Mouse (Mus musculus) forebrain, embryonic 15.5 days (tissue): ENCODE measurements at regions not wholly inside any gene's neighbourhood (a gene's known extent, or its start where the extent isn't known, plus 50 kb on each side); places are given as distances from the start of the nearest gene placed in this dataset.
"Not testable (repeated sequence)": the region's sequence is repeated elsewhere in the genome, so short reads cannot be mapped to it uniquely, and the experiment has no call there.

Source experiments
- ATAC-seq: fragments of 200-750 bp; cut with Nextera tagmentation; replicated peaks from 2 replicates; pipeline ENCODE4 v1.8.0; 2017; ENCODE audit warnings: mild to moderate bottlenecking, moderate TSS enrichment, moderate library complexity
- H3K27ac ChIP-seq: fragments of 300-500 bp; sonication (generic); replicated peaks from 2 replicates; pipeline ENCODE4 v1.5.1; 2015; ENCODE audit warnings: mild to moderate bottlenecking, inconsistent platforms
- H3K27me3 ChIP-seq: fragments of 300-500 bp; sonication (generic); 2 replicates; pipeline ENCODE4 v1.6.1; 2015; ENCODE audit warnings: inconsistent platforms
- H3K36me3 ChIP-seq: fragments of 300-500 bp; sonication (generic); 2 replicates; pipeline ENCODE4 v1.6.1; 2015; ENCODE audit warnings: mild to moderate bottlenecking, inconsistent platforms
- H3K4me1 ChIP-seq: fragments of 300-500 bp; sonication (generic); 2 replicates; pipeline ENCODE4 v1.6.1; 2015; ENCODE audit warnings: inconsistent platforms
- H3K4me2 ChIP-seq: fragments of 300-500 bp; sonication (generic); replicated peaks from 2 replicates; pipeline ENCODE4 v1.6.1; 2015; ENCODE audit warnings: mild to moderate bottlenecking, inconsistent platforms
- H3K4me3 ChIP-seq: fragments of 300-500 bp; sonication (generic); 2 replicates; pipeline ENCODE4 v1.5.1; 2015; ENCODE audit warnings: mild to moderate bottlenecking, inconsistent platforms
- H3K9ac ChIP-seq: fragments of 300-500 bp; sonication (generic); replicated peaks from 2 replicates; pipeline ENCODE4 v1.6.1; 2015; ENCODE audit warnings: mild to moderate bottlenecking, inconsistent platforms
- H3K9me3 ChIP-seq: fragments of 300-500 bp; sonication (generic); 2 replicates; pipeline ENCODE4 v1.6.1; 2016; ENCODE audit warnings: inconsistent platforms
- WGBS: fragments of 180-500 bp; shearing (Covaris S2); methylation state at CpG from one replicate; pipeline ENCODE4 v1.1.7; 2015; ENCODE audit warnings: mixed read lengths; 5-methylcytosine and 5-hydroxymethylcytosine counted together

DNA sequence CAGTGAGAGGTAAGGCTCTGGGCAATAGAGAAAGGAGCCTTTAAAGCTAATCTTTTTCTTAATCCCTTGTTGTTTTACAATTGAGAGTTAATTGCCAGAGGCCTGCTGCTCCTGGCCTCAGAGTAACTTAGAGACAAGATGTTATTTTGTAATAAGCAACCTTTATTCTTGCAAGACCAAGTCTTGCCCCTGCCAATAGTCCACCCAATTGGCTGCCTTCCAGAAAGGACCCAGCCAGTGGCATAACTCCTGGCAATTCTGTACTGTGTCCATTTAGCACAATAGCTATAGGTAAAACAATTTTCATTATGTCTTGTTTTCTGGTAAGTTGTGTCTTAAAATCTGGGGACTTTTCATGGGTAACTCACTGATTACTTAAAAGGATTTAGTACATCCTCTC, 411.9 kb upstream of the Ccdc54 start:
- Histone ChIP-seq H3K9me3 (no peaks in the 10 kb centered on the region), H3K9ac (no peak overlapping the region), H3K36me3 (no peaks in the 10 kb centered on the region), H3K4me1 (peaks cover 6% of the 10 kb centered on the region; the same call in 1 of the 2 replicates), H3K27ac (no peak overlapping the region), H3K27me3 (no peaks in the 10 kb centered on the region), H3K4me2 (no peak overlapping the region), H3K4me3 (no peak overlapping the region)
- no peak for ATAC-seq

DNA sequence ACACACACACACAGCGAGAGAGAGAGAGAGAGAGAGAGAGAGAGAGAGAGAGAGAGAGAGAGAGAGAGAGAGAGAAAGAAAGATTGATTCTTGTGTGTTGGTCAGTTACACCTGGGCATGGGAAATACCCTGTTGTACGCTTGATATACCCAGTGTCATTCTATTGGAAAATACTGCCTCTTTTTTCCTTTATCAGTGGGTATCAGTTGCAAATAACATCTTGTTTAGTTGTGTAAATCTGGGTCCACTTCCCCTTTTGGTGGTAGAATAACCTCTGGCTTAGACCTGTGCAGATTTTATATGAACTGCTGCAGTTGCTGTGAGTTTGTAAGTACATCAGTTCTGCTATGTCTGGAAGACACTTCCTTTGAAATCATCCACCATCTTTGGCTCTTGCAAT, 373.4 kb upstream of the Ccdc54 start:
- Histone ChIP-seq H3K36me3 (no peaks in the 10 kb centered on the region), H3K27ac (no peak overlapping the region), H3K4me3 (no peak overlapping the region), H3K4me2 (no peak overlapping the region), H3K9me3 (no peaks in the 10 kb centered on the region), H3K4me1 (no peaks in the 10 kb centered on the region), H3K27me3 (no peaks in the 10 kb centered on the region), H3K9ac (no peak overlapping the region)
- no peak for ATAC-seq
- 71% methylated on average over 1 of the region's 2 CpGs for WGBS

DNA sequence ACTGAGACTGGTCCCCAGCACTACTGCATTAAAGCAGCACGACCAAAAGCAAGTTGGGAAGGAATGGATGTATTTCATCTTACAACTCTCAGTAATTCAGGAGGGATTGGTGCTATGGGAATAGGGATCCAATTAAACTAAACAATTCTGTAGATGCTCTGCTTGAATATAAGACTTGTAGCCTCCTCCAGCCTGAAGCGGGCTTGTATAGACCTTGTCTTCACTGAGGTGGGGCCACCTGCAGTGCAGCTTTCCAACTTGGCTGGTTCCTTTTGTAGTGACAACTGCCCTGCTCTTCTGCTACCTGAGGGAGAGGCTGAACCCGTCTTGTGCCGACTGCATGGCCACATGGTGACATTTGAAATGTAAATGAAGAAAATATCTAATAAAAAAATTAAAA, 353.1 kb upstream of the Ccdc54 start:
- ATAC-seq, result no peak
- no peak overlapping the region for H3K27ac ChIP-seq
- no peak overlapping the region for H3K9ac ChIP-seq
- H3K4me3 ChIP-seq, result no peak overlapping the region
- H3K36me3 ChIP-seq, result no peaks in the 10 kb centered on the region
- H3K27me3 ChIP-seq, result no peaks in the 10 kb centered on the region
- no peaks in the 10 kb centered on the region for H3K4me1 ChIP-seq
- H3K9me3 ChIP-seq, result no peaks in the 10 kb centered on the region
- 81% methylated on average over 4 of the region's 4 CpGs for WGBS
- no peak overlapping the region for H3K4me2 ChIP-seq

DNA sequence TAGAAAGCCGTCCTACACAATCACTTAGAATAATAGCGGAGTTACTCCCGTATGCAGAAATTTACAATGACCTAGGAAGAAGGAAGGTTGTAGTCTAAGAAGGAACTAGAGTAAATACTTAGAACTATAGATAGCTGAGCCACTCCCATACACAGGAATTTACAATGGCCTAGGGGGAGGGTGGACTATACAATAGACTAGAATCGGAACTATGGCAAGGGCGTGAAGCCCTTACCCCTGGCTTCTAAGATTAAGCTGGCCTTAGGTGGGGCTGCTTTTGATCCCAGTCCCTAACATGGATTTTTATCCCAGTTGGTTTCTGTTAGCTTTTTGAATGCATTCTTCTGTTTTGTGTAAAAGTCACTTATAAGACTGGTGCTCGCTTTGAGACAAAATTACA, 352.6 kb upstream of the Ccdc54 start:
- not testable (repeated sequence) for H3K9ac ChIP-seq, H3K27ac ChIP-seq, H3K9me3 ChIP-seq, H3K4me3 ChIP-seq, H3K27me3 ChIP-seq, H3K4me2 ChIP-seq, H3K4me1 ChIP-seq, H3K36me3 ChIP-seq, ATAC-seq
- 94% methylated on average over 6 of the region's 6 CpGs for WGBS

DNA sequence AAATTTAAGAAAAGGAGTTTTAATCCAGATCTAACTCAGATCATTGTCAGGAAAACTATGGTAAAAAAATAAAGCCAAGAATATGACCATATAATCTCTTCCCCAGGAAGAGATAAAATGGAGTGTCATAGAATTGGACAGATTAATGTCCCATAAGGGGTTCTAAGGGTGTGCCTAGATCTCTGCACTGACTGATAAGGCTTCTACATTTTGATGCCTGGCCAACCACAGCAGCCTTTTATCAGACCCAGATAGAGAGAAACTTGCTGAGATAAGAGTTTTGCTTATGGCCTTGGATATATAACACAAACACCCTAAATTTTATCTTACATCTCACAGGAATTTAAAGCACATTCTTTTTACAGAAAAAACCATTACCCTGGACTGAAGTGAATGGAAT, 351.3 kb upstream of the Ccdc54 start:
- Histone ChIP-seq H3K4me2 (no peak overlapping the region), H3K27me3 (no peaks in the 10 kb centered on the region), H3K9me3 (no peaks in the 10 kb centered on the region)

DNA sequence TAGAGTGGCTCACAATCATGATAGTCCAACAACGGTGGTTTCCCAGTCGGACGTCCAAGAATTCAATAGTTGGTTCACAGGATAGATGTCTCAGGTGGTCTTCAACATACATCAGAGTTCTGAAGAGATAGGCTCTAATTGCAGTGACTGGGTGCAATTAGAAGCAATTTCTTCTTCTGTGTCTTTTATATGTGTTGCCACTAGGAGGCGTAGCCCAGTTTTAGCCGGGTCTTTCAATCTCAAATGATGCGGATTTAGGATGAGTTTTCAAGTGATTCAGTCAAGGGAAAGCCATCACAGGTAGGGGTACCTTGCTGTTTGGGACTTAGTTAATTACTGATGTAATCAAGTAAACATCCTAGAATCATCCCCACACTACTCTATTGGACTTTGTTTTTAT, 348.4 kb upstream of the Ccdc54 start:
- H3K4me1 ChIP-seq, result no peaks in the 10 kb centered on the region
- WGBS, result 44% methylated on average over 6 of the region's 6 CpGs
- no peaks in the 10 kb centered on the region for H3K36me3 ChIP-seq
- no peaks in the 10 kb centered on the region for H3K9me3 ChIP-seq
- H3K27ac ChIP-seq, result no peak overlapping the region
- H3K4me2 ChIP-seq, result no peak overlapping the region
- ATAC-seq, result no peak
- no peak overlapping the region for H3K9ac ChIP-seq
- no peaks in the 10 kb centered on the region for H3K27me3 ChIP-seq
- no peak overlapping the region for H3K4me3 ChIP-seq

More for the DNA sequence above, 351.3 kb upstream of the Ccdc54 start:
- H3K4me3 ChIP-seq, result no peak overlapping the region
- no peak overlapping the region for H3K27ac ChIP-seq
- no peaks in the 10 kb centered on the region for H3K36me3 ChIP-seq
- H3K9ac ChIP-seq, result no peak overlapping the region
- ATAC-seq, result no peak
- no peaks in the 10 kb centered on the region for H3K4me1 ChIP-seq

DNA sequence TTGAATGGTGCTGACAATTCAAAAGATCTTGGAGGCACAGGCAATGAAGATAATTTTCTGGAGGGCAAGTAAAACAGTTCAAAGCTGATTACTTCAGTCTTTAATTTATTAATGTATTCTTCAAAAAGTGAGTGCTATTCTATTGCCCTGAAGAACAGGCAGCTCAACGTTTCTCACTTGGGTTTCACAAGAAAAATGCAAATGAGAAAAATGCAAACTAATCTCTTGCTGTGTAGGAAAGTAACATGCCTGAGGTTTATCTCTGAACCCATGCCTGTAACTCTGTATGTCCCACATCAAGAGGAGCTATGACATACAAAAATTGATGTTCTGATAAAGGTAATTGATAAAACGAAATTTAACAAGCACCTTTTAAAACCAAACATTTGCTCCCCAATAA, 316.8 kb upstream of the Ccdc54 start:
- H3K4me2 ChIP-seq, result no peak overlapping the region
- no peak overlapping the region for H3K9ac ChIP-seq
- WGBS, result 41% methylated on average over 2 of the region's 2 CpGs
- ATAC-seq, result 0 out of 2 replicates have a peak, but pooled peaks have one; percentile 32
- no peaks in the 10 kb centered on the region for H3K36me3 ChIP-seq
- H3K4me3 ChIP-seq, result no peak overlapping the region
- H3K4me1 ChIP-seq, result no peaks in the 10 kb centered on the region
- no peaks in the 10 kb centered on the region for H3K27me3 ChIP-seq
- no peaks in the 10 kb centered on the region for H3K9me3 ChIP-seq
- H3K27ac ChIP-seq, result no peak overlapping the region

DNA sequence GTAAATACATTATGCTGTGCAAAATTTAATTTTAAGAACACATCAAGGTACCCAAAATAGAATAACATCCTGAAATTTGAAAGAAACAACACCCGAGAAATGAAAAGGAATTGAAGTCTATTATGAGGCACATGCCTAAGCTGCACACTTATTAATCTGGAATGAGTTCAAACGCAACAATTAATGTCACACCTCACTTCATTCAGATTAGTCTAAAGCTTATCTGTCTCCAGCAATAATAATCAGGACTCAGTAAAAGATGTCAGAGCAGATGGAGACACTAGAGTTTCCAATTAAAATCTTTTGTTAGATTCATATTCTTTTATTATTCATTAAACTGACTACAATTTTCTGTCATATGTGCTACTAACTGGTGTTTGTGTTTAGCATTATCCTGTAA, 308.2 kb upstream of the Ccdc54 start:
- Histone ChIP-seq H3K27ac (no peak overlapping the region), H3K9me3 (no peaks in the 10 kb centered on the region), H3K4me3 (no peak overlapping the region), H3K36me3 (no peaks in the 10 kb centered on the region), H3K9ac (no peak overlapping the region), H3K27me3 (no peaks in the 10 kb centered on the region), H3K4me1 (no peaks in the 10 kb centered on the region), H3K4me2 (no peak overlapping the region)
- ATAC-seq, result peak; percentile 61; the same call in 1 of the 2 replicates
- WGBS, result 51% methylated on average over 2 of the region's 2 CpGs

DNA sequence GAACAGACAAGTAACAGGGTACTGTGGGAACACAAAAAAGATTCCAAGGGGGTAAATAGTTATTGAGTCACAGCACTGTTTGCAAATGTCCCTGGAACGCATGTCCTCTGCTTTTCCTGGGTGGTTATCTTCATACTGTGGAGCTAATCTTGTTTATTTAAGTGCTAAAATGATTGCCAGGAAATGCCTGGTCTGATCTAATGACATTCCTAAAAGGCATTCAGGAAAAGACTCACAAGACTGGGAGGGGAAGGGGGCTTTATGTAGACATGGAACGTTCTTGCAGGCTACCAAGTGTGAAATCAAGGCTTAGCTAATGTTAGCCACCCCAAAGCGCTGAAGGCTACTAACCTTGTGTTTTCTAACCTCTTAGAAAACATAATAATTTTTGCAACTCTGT, 287.0 kb upstream of the Ccdc54 start:
- Histone ChIP-seq H3K36me3 (no peaks in the 10 kb centered on the region), H3K4me3 (no peak overlapping the region), H3K9me3 (no peaks in the 10 kb centered on the region), H3K9ac (no peak overlapping the region), H3K27ac (no peak overlapping the region), H3K27me3 (no peaks in the 10 kb centered on the region), H3K4me1 (no peaks in the 10 kb centered on the region), H3K4me2 (no peak overlapping the region)
- WGBS, result 70% methylated on average over 3 of the region's 3 CpGs
- ATAC-seq, result no peak

DNA sequence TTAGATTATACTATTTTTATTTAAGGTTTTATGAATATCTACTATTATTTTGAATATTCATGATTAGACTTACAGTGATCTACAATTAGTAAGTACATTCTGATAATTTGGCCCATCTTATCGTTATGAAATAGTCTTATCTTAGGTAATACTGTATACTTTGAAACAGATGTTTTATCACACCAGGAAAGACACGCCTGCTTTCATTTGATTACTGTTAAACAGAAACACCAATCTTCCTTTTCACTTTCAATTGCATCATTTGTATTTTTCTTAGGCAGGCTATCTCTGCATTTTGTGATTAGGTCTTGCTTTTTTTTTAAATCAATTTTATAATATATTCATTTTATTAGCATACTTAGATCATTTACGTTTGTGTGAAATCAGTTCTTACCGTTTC, 280.4 kb upstream of the Ccdc54 start:
- H3K4me3 ChIP-seq, result no peak overlapping the region
- WGBS, result 85% methylated on average over 4 of the region's 4 CpGs
- no peaks in the 10 kb centered on the region for H3K27me3 ChIP-seq
- H3K36me3 ChIP-seq, result no peaks in the 10 kb centered on the region
- H3K9ac ChIP-seq, result no peak overlapping the region
- no peaks in the 10 kb centered on the region for H3K4me1 ChIP-seq
- H3K9me3 ChIP-seq, result no peaks in the 10 kb centered on the region
- no peak overlapping the region for H3K27ac ChIP-seq
- H3K4me2 ChIP-seq, result no peak overlapping the region
- no peak for ATAC-seq

DNA sequence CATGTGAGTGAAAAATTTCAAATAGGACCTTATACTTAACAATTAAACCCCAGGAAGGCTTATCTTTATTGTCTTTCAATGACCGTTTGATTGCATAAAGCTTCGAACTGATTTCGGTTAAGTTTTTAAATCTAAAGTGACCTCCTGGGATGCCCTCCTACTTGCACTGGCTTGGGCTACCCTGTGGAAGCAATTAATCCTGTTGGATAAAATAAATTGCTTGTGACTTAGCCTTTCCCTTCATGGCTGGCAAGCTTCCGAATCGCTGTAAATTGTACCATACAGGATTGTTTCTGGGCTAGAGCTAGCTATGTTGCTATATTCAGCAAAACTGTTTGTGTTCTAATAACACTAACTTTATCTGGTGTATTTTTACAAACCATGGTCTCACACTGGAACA, 272.6 kb upstream of the Ccdc54 start:
- Histone ChIP-seq H3K4me1 (no peaks in the 10 kb centered on the region), H3K4me3 (no peak overlapping the region), H3K27ac (no peak overlapping the region), H3K9ac (no peak overlapping the region), H3K9me3 (no peaks in the 10 kb centered on the region), H3K27me3 (no peaks in the 10 kb centered on the region), H3K36me3 (no peaks in the 10 kb centered on the region), H3K4me2 (no peak overlapping the region)
- ATAC-seq, result no peak
- WGBS, result 59% methylated on average over 5 of the region's 5 CpGs

DNA sequence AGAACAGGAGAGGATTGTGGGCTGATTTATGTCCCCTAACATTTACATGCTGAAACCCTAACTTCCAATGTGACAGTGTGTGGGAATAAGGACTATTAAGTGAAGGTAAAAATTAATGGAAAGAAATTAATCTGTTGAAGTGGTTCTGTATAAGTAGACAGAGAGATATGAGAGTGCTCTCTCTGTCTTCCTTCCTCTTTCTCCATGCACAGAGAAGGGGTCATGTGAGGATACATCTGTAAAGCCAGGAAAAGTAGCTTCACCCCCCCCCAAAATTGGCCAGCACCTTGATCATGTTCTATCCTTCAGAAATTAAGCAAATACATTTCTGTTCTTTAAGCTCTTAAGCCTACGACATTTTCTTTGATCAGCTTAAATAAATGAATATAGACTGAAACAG, 268.6 kb upstream of the Ccdc54 start:
- Histone ChIP-seq H3K9me3 (no peaks in the 10 kb centered on the region), H3K4me3 (no peak overlapping the region), H3K36me3 (no peaks in the 10 kb centered on the region), H3K9ac (no peak overlapping the region), H3K27ac (no peak overlapping the region), H3K27me3 (no peaks in the 10 kb centered on the region), H3K4me2 (no peak overlapping the region), H3K4me1 (no peaks in the 10 kb centered on the region)
- WGBS, result 87% methylated on average over 1 of the region's 1 CpGs
- ATAC-seq, result no peak

DNA sequence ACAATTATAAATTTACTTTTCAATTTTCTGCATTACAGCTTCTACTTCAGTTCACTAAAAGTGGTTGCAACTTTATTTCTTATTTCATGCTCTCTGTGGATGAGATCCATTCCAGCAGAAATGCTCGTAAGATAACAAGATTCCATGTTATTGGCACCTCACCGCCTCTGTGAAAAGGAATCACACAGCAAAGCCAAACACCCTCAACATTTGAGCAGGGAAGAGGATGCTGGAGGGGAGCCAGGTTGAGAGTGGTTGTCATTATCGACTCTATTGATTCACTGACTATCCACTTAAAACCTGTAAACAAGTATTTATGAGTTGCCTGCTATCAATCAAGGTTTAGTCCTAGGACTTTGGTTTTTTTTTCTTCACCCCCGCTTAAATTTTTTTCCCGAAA, 261.1 kb upstream of the Ccdc54 start:
- Histone ChIP-seq H3K4me1 (no peaks in the 10 kb centered on the region), H3K4me3 (no peak overlapping the region), H3K9me3 (no peaks in the 10 kb centered on the region), H3K9ac (no peak overlapping the region), H3K27me3 (no peaks in the 10 kb centered on the region), H3K27ac (no peak overlapping the region), H3K4me2 (no peak overlapping the region), H3K36me3 (no peaks in the 10 kb centered on the region)
- ATAC-seq, result no peak
- WGBS, result 63% methylated on average over 5 of the region's 5 CpGs

DNA sequence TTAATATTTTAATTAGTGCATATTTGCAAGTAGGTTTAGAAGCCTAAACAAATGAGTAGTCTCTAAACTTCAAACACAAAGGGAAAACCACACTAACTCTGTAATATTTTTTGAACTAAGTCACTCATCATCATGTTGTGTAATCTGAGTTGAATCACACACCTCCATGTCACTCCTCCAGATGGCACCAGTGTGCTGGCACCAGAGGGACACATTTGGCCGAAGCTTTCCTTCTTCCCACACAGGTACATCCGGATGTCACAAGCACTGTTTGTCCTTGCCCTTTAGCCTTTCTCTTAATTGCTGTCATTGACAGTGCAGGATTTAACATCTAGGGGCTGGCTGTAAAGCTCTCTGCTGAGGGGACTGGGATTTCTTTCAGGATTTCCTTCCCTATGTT, 256.7 kb upstream of the Ccdc54 start:
- ATAC-seq, result no peak
- no peaks in the 10 kb centered on the region for H3K9me3 ChIP-seq
- no peaks in the 10 kb centered on the region for H3K4me1 ChIP-seq
- H3K27ac ChIP-seq, result no peak overlapping the region
- H3K36me3 ChIP-seq, result no peaks in the 10 kb centered on the region
- H3K4me2 ChIP-seq, result no peak overlapping the region
- H3K9ac ChIP-seq, result no peak overlapping the region
- H3K27me3 ChIP-seq, result no peaks in the 10 kb centered on the region
- no peak overlapping the region for H3K4me3 ChIP-seq
- 57% methylated on average over 2 of the region's 2 CpGs for WGBS
